Mouse (Mus musculus) cerebellum, postnatal 14 days (tissue): Measurements from ENCODE around the gene Camkmt.

Experiments
- DNase-seq, 2 experiments: peaks; one replicate each; pipeline ENCODE4 v3.0.0; 2021; ENCODE audit warnings: mixed read lengths in 2 of 2

Camkmt gene

GRCm38 (mm10) chr17:85472687-85473202, 382.4 kb downstream of the Camkmt start:
- no peak for DNase-seq

- DNase-seq, result no peak
These were observed 382.9 kb downstream of the Camkmt start for GRCm38 (mm10) chr17:85473217-85473616.

- DNase-seq, result no peak
These were observed 383.5 kb downstream of the Camkmt start for GRCm38 (mm10) chr17:85473881-85474280.

- no peak for DNase-seq
These were observed 390.9 kb downstream of the Camkmt start for GRCm38 (mm10) chr17:85481241-85481640.

- DNase-seq, result no peak
These were observed 392.7 kb downstream of the Camkmt start for GRCm38 (mm10) chr17:85483086-85483485.

GRCm38 (mm10) chr17:85484015-85484414, 393.7 kb downstream of the Camkmt start:
- DNase-seq, result no peak

GRCm38 (mm10) chr17:85484526-85484925, 394.2 kb downstream of the Camkmt start:
- no peak for DNase-seq

- no peak for DNase-seq
These were observed 395.0 kb downstream of the Camkmt start for GRCm38 (mm10) chr17:85485065-85485945.

GRCm38 (mm10) chr17:85485946-85486533, 395.7 kb downstream of the Camkmt start:
- peak; percentile 38 to 39 for DNase-seq

GRCm38 (mm10) chr17:85486585-85487480, 396.5 kb downstream of the Camkmt start:
- no peak for DNase-seq

GRCm38 (mm10) chr17:85487531-85487930, 397.2 kb downstream of the Camkmt start:
- DNase-seq, result no peak

GRCm38 (mm10) chr17:85488601-85489487, 398.5 kb downstream of the Camkmt start:
- DNase-seq, result no peak

GRCm38 (mm10) chr17:85489488-85489980, 399.2 kb downstream of the Camkmt start:
- no peak for DNase-seq

- no peak for DNase-seq
These were observed 401.1 kb downstream of the Camkmt start for GRCm38 (mm10) chr17:85491491-85491890.

GRCm38 (mm10) chr17:85493521-85493920, 403.2 kb downstream of the Camkmt start:
- no peak for DNase-seq

- DNase-seq, result no peak
These were observed 404.8 kb downstream of the Camkmt start for GRCm38 (mm10) chr17:85495012-85495754.

- DNase-seq, result no peak
These were observed 405.5 kb downstream of the Camkmt start for GRCm38 (mm10) chr17:85495871-85496270.

- no peak for DNase-seq
These were observed 414.5 kb downstream of the Camkmt start for GRCm38 (mm10) chr17:85504888-85505287.

- no peak for DNase-seq
These were observed 416.1 kb downstream of the Camkmt start for GRCm38 (mm10) chr17:85506206-85507088.

- no peak for DNase-seq
These were observed 416.7 kb downstream of the Camkmt start for GRCm38 (mm10) chr17:85507089-85507460.
